Mouse (Mus musculus) splenic B cell, adult 2 months (primary cell): ENCODE measurements around the gene Ofcc1.

Experiments used
- DNase-seq: peaks from one replicate; pipeline ENCODE4 v3.0.0-alpha.2; 2011; ENCODE audit warnings: low read depth, low spot score
- H3K27me3 ChIP-seq: 2 replicates; pipeline ENCODE4 v1.6.1; 2012; ENCODE audit warnings: mild to moderate bottlenecking, low read length, moderate library complexity, mixed read lengths; ENCODE audit not compliant: control insufficient read depth, poor library complexity, insufficient read depth, severe bottlenecking
- H3K36me3 ChIP-seq: 2 replicates; pipeline ENCODE4 v1.6.1; 2012; ENCODE audit warnings: mild to moderate bottlenecking, low read length, moderate library complexity, mixed read lengths; ENCODE audit not compliant: control insufficient read depth, poor library complexity, insufficient read depth, severe bottlenecking

Ofcc1 gene

DNA sequence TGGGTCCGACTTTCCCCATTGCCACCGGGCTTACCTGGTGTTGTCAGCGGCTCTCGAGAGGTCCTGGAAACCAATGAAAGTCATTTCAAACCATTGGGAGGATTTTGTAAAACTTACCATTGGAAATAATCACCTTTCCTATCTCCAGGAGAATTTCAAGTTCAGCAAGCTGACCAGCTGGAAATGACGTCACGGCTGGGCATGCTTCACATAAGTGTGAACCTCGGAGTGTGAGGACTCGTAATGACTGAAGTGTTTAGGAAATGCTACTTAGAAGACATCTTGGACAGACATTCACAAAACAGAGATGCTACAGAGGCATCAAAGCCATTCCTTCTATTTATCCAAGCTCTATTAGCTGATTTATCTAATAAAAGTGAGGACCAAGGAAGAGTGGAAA is 361.0 kb downstream of the Ofcc1 start:
- no peak for DNase-seq
- Histone ChIP-seq H3K36me3 (no peaks in the 10 kb centered on the region), H3K27me3 (no peaks in the 10 kb centered on the region)

DNA sequence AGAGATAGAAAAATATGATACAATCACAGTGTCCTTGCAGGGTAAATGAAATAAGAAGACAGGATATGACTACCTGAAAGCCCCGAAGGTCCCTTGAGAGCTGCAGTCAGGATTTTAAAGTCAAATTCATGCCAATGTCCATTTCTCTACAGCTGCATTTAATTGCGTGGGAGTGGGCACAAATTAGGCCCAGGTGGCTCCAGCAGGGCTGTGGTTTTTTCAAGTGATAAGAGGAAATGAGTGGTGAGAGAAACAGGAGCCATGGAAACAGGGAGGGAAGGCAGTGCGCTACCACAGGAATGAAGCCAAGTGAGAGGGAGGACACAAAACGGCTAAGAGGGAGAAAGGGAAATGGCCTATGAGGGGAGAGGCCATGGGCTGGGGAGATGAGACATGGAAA is 363.3 kb downstream of the Ofcc1 start:
- no peaks in the 10 kb centered on the region for H3K36me3 ChIP-seq
- H3K27me3 ChIP-seq, result no peaks in the 10 kb centered on the region
- DNase-seq, result no peak

DNA sequence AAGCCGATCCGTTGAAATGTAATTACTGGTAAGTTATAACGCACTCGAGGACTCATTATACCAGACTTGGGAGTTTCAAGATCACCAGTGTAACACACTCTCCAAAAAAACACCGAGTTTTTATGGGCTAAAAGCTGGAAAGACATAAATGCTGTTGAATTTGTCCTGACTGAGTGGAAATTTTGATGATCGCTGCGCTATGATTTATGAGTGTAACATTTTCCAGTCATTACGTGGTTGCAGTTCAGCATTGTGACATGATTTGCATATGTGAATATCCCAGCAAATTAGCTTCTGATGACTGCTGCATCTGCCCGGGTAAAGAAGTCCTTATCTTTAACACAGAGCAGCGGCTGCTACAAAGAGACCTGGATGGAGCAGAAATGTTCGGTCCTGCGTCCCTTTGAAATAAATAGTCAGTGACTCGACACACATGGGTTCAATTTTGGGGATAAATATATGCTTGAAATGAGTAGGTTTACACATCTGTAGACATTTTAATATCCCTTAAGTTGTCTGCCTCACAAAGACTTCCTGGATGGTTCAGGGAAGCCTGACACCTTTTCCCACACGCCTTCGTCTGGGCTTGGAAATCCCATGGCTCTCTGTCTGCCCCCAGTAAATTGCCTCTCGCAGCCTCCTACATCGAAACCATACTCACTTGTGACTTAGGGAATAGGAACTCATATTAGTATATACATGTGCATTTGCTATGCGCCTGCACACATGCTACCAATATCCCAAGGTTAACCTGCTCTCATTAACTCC is 381.8 kb downstream of the Ofcc1 start:
- Histone ChIP-seq H3K27me3 (no peaks in the 10 kb centered on the region), H3K36me3 (no peaks in the 10 kb centered on the region; the same call in 1 of the 2 replicates)
- DNase-seq, result no peak

DNA sequence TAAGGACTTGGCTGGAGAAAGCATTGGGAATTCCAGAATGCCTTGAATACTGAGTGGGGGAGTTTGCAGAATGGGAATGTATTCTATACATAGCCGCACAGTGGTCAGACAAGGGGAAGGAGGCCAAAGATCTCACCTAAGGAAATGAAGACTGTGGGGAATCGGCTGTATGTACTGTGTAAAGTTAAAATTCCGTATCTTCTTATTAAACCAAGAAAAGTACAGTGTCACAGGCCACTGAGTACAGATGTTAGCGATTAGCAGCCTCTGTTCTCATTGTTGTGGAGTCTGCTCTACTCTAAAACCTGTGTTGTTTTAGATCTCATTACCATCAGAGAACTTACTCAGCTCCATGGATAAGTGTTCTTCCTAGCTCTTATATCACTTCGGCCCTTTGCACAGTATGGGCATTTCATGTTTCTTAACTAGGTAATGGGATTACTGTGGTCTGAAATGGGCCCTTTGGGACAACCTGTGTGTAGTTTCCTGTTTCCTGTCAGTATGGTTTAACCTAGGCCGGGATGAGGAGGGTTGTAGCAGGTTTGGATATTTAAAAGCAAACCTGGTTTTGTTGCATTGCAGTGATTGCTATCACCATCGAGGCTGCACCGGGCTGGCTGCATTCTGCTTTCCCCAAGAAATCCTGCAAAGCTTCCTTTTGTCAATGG is 392.8 kb downstream of the Ofcc1 start:
- Histone ChIP-seq H3K27me3 (no peaks in the 10 kb centered on the region), H3K36me3 (no peaks in the 10 kb centered on the region)
- DNase-seq, result no peak

DNA sequence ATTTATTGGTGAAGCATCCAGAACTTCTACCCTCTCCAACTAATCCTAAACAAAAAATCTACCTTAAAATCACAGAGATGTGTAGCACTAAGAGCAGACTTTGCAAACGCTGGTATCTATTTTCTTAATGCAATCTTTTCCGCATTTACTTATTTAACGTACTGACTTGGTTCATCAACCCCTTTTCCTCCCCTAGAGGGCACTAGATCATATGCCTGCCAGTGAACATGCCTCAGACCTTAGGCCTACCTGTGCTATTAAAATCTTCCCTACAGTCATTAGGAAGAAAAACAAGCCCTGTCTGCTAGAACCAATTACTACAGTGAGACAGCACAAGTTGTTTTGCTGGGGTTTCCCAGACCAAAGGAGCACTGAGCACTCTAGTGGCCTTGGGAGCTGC is 404.0 kb downstream of the Ofcc1 start:
- Histone ChIP-seq H3K36me3 (no peaks in the 10 kb centered on the region), H3K27me3 (no peaks in the 10 kb centered on the region)
- no peak for DNase-seq

DNA sequence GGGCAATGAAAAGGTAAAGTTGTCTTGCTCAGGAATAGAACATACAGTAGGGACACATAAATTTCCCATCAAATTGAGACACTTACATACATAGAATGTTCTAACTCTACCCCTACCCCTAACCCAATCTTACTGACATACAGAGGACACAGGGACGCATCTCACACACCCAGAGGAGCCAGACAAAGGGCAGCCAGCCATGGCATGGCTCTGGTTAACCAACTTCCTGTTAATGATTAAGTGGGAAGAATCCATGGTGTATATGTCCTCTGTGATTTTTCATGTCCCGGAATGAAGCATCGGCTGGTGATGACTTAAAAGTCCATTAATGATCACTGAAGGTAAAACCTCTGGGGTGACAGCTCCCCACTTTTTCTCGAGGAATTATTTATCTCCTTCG is 405.2 kb downstream of the Ofcc1 start:
- Histone ChIP-seq H3K36me3 (no peaks in the 10 kb centered on the region), H3K27me3 (no peaks in the 10 kb centered on the region)
- no peak for DNase-seq
